Mouse (Mus musculus): ENCODE measurements around the gene Vwa8. TPM values are rescaled to one million over a fixed set of nuclear protein-coding genes. Genes with fewer than 3 reads are reported as not detected.
"Not testable (repeated sequence)": the region's sequence is repeated elsewhere in the genome, so short reads cannot be mapped to it uniquely, and the experiment has no call there.

Gene Vwa8
- total RNA-seq, 2 experiments from 2014 or later = 4.3 to 6.9 TPM

DNA sequence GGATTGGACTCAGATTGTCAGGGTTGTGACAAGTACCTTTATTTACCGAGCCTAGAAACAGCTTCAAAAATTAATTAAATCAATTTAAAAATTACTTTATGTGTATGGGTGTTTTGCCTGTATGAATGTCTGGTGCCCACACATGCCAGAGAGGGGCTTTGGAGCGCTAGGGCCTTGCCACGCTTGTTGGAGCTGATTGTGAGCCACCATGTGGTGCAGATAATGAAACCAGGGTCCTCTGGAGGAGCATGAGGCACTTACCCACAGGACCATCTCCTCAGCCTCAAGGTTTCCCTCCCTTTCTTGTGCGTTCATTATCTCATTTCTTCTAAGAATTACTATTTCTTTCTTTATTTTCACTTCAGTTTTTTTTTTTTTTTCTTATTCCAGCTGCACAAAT lies 32.0 kb downstream of the Vwa8 start:
- ATAC-seq (replicated peaks; ENCODE audit: low FRiP score, poor library complexity, severe bottlenecking) = no peak

DNA sequence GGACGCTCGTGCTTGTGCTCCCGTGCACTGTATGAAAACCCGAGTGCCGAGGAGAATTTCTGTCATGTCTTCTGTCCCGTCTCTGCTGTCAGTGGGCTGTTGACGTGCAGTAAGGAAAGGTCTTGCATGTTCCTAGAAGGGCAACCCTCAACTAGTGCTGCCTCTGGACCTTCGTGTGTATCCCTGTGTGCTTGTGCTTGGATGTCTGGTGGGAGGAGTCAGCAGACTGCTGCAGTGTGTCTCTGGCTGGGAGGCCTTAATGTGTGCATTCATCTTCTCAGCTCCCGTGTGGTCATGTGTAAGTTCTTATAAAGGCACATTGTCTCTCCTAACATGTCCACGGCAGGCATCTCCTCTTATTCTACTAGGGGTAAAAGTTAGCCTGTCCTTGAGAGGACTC lies 32.7 kb downstream of the Vwa8 start:
- ATAC-seq (replicated peaks; ENCODE audit: low FRiP score, poor library complexity, severe bottlenecking) = no peak

DNA sequence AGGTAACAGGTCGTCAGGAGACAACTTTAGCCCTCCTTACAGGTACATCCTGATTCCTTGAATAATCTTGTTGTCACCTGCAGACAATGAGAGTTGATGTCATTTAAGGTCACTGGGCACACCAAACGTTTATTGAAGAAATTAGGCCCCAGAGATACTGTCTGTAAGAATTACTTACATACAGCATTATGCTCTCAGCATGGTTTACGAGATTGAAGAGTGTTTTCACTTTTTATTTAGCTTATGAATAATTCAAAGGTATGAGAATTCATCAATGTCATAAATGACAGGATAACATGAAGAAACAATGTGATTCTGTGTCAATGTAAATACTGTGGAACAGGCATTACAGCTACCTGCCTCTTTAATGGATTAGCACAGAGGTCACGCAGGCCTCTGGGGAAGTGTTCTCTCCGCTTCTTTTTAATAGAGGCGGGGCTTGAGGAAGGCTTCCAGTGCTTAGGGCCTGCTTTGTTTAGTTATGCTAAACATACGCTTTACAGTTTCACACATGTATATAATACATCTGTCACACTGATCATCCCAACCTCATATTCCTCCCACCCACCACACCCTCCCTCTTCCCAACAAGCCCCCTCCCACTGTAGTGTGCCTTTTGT lies 37.2 kb downstream of the Vwa8 start:
- ATAC-seq (replicated peaks; ENCODE audit: low FRiP score, poor library complexity, severe bottlenecking) = no peak

DNA sequence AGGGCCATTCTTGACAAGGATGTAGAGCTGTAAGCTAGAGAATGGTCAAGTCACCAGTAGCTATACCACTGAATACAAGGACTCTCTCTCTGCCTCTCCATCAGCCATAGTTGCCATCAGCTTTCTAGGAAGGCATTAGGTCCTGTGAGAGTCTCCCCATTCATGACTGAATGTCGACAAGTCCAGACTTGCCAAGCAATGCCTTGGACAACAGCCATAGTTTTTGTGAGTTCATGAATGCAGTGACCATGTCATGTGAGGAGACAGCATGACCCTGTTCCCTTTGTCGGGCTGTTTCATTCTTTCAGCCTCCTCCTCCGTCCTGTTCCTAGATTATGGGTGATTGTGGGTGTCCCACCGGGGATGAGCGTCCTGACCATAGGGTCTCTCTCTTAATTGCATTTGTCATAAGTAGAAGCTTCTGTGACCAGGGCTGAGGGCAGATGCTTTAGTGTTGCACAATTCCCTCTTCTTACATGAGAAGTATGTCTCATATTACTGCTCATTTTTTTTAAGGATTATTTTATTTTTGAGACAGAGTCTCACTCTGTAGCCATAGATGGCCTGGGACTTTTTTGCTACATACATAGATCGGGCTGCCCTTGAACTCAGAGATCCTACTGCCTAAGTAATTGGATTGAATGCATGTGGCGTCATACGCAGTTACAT lies 37.8 kb downstream of the Vwa8 start:
- ATAC-seq (replicated peaks; ENCODE audit: low FRiP score, poor library complexity, severe bottlenecking) = no peak

DNA sequence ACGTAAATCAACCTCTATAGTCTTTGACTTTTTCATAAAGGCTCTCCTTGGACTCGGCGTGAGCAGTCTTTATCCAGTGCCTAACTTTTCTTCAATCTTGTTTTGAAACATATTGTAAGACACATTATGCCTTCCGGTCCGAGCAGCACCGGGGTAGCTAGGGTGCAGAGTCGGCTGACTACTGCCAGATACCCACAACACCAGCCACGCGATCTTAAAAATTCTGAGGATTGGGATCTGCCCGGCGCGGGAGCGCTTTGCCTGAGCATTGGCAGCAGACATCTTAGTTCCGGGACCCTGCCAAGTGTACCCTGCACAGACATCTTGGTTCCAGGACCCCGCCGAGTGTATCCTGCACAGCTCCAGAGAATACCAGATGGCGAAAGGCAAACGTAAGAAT lies 38.6 kb downstream of the Vwa8 start:
- not testable (repeated sequence) for ATAC-seq (replicated peaks; ENCODE audit: low FRiP score, poor library complexity, severe bottlenecking)

DNA sequence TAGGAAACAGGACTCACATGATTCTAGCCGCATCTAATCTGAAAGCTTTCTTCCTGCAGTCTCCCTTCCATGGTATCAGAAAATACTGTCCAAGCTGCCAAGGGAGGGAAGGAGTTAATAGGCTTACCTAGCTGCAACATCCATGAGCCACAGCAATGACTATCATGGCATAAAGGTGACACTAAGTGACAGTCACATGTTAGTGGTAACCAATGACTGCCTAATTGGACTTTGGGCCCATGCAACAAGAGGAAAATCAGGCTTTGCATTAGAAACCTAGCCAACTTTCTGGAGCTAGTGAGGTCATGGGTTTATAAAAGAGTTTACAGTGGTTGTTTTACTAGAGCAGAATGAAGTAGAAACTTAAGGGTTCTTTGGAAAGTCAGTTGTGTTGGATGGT lies 46.6 kb downstream of the Vwa8 start:
- no peak for ATAC-seq (replicated peaks; ENCODE audit: low FRiP score, poor library complexity, severe bottlenecking)

DNA sequence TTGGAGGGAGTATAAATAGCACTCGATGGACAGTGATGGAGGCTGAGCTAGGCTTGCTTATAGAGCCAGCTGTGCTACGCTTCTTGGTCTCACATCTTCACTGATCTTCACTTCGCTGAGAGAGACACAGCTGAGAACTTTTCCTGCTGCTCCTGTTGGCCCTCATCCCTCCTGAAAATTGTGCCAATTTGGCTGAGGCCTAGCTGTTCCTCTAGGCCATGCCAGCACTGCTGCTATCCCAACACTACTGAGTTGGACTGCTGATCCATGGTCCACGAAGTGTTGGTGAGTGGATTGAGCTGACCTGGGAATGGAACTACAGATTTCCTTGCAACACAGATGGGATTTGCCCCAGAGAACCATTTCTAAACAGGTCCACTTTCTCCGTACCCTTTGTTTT lies 47.4 kb downstream of the Vwa8 start:
- ATAC-seq (replicated peaks; ENCODE audit: low FRiP score, poor library complexity, severe bottlenecking) = no peak

DNA sequence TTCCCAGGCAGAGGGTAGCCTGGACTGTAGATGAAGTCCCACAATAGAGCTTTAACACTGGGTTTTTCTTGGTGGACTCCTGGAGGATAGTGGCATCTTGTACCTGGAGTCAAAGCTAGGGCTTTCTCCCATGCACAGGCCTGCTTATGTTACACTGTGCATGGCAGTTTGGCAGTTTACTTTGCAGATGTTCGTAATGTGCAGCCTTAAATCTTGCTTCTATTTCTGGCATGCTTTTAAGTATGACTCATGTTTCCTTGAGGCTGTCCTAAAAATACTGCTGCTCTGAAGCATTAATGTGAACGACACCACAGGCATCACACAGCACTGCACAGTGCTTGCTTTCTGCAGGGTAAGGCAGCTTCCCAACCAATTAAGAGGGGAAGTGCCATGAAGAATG lies 51.9 kb downstream of the Vwa8 start:
- no peak for ATAC-seq (replicated peaks; ENCODE audit: low FRiP score, poor library complexity, severe bottlenecking)

DNA sequence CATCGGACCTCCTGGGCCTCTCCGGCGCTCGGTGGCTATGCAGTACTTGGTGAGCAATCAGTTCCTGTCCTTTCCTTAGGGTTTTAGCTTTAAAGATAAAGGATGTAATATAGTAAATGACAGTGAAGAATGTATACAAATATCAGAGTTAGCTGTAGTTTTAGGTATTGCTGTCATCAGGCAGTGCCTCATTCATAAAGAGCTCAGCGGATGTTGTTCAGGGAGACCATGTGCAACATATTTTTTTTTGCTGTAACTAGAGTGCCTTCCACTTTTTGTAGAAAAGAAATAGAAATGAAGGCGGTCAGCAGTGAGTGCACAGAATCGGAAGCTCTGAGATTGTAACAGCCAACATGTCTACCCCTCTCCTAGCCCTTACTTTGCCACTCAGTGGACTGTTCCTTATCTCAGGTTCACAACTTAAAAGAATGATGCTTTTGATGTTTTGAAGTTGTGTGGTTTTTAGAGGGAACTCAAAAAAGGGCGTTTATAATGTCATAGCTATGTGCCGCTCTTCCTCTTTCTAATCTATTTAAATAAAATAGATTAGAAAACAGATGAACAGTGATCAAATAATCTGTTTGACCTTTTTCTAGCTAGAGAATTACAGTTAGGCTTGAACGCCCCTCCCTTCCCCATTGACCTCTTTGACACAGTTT lies 59.5 kb downstream of the Vwa8 start:
- ATAC-seq (replicated peaks; ENCODE audit: low FRiP score, poor library complexity, severe bottlenecking) = no peak

DNA sequence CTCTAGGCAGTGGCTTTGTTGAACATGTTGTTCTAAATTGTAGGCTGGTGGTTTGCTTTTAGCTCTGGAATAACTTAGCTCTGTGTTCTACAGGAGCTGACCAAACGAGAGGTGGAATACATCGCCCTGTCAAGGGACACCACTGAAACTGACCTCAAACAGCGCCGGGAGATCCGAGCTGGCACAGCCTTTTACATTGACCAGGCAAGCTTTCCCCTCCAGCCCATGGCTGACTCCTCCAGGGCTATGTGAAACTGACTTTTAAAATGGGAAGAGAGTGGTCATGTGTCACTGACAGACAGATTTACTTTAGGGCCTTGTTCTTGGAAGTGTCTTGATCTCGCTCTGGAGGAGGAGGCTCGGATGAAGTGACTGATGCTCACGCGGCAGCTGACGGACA lies 63.2 kb downstream of the Vwa8 start:
- no peak for ATAC-seq (replicated peaks; ENCODE audit: low FRiP score, poor library complexity, severe bottlenecking)

DNA sequence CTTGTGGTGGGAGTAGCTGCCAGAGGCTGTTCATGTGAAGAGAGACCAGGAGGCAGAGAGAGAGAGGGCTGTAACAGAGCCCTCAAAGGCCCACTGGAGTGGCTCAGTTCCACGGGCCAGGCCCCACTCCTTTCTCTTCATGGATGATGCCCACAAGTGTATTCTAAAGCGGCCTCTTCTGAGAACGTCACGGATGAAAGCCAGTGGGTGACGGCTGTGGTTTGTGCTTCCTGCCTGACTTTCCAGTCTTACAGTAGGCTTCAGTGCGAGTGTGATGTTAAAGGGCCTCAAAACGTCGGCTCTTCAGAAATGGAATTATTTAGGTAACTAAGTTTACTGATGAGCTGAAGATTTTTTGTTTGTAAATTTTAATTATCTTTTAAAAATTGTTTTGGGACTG lies 65.3 kb downstream of the Vwa8 start:
- ATAC-seq (replicated peaks; ENCODE audit: low FRiP score, poor library complexity, severe bottlenecking) = no peak

DNA sequence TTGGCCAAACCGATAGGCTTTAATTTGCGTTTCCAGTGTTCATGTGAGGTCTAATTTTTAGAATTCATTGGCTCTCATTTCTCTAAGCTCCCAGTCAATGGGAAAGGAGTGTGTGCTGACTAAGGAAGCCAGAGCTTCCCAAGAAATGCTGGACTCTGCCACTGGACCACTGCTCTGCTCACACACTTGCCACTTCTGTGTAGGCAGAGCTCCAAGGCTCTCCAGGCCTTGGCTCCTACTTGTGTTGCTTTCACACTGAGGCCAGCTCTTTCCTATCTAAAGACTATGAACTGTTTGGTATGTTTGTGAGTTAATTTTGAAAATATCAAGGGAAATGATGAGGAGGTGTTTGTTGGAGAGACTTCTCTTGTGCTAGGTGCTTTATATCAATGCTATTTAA lies 67.8 kb downstream of the Vwa8 start:
- no peak for ATAC-seq (replicated peaks; ENCODE audit: low FRiP score, poor library complexity, severe bottlenecking)

DNA sequence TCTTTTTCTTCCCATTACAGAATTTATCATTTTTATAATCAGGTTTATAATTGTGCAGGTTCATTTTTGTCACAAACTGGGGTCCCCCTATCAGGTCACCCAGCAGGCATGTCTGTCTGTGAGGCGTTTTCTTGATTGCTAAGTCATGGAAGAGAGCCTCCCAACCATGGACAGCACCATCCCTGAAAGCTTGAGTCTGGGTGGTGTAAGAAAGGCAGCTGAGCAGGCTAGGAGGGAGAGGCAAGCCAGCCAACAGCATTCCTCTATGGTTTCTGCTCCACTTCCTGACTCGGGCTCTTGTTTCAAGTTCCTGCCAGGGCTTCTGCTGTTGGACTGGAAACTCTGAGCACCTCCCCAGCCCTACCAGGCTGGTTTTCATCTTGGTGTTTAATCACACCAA lies 72.4 kb downstream of the Vwa8 start:
- ATAC-seq (replicated peaks; ENCODE audit: low FRiP score, poor library complexity, severe bottlenecking) = no peak

DNA sequence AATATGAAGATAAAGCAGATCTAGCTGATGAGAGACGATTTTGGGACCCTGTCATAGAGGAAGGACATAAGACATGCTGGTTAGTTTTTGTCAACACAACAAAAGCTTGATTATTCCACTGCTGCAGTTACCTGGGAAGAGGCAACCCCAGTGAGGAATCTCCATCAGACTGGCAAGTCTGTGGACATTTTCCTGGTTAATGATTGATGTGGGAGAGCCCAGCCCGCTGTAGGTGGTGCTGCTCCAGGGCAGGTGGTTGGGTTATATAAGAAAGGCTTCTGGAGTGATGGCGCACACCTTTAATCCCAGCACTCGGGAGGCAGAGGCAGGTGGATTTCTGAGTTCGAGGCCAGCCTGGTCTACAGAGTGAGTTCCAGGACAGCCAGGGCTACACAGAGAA lies 74.8 kb downstream of the Vwa8 start:
- ATAC-seq (replicated peaks; ENCODE audit: low FRiP score, poor library complexity, severe bottlenecking) = no peak

DNA sequence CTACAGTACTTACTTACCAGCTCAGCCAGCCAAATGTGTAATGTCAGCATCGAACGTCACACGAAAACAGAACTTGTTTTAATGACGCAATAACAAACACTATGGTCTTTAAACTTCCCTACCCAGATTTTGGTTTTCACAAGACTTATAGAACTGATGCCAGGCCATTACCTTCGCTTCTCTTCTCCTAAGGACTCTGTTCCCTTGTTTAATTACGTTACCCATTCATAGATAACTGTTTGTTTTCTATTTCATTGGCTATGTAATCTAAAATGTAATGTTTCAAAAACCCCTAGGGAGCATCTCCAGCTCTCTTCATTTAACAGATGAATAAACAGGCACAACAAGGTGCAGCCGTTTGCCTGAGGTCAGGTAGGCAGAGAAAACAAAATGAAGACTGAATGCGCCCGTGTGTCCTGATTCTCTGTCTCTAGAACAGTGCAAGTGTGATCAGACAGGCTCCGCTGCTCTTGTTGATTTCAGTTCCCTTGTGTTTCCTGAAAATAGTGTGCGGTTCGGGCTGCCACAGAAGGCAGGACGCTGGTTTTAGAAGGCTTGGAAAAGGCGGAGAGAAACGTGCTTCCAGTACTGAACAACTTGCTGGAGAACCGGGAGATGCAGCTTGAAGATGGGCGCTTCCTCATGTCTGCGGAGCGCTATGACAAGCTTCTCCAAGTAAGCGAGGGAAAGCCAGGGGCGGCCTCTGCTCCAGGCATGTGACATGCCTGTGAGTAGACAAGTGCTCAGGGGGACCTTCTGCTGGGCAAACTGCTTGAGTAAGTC lies 76.1 kb downstream of the Vwa8 start:
- ATAC-seq (replicated peaks; ENCODE audit: low FRiP score, poor library complexity, severe bottlenecking) = no peak

DNA sequence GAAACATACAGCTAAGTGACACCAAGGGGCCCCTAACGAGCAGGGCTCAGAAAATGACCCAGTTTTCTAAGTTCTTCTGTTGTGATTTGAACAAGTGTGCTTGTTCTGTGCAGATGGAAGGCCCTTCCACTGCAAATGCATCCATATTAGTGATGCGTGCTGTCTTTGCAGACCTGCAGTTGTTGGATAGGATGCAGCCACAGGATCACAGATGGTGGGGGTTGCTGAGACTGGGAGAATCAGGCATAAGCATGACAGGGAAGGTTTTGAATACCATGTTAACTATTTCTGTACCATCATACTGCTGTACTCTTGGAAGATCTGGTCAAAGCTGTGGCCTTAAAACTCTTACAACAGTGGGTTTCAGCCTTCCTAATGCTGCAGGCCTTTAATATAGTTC lies 83.2 kb downstream of the Vwa8 start:
- no peak for ATAC-seq (replicated peaks; ENCODE audit: low FRiP score, poor library complexity, severe bottlenecking)

DNA sequence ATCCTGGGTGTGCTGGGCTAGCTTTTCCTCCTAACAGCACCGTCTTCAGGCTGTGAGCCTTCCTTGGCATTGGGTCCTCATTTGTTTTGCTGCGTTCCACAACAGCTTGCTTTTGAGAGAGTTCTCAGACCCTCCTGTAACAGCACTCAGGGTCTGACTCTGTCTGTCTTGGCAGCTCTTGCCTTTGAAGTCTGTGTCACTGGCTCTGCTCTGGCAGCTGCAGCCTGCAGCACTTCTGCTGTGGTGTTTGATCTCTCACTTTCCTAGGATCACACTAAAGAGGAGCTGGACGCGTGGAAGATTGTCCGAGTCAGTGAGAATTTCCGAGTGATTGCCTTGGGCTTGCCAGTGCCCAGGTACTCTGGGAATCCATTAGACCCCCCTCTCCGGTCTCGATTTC lies 84.5 kb downstream of the Vwa8 start:
- no peak for ATAC-seq (replicated peaks; ENCODE audit: low FRiP score, poor library complexity, severe bottlenecking)

DNA sequence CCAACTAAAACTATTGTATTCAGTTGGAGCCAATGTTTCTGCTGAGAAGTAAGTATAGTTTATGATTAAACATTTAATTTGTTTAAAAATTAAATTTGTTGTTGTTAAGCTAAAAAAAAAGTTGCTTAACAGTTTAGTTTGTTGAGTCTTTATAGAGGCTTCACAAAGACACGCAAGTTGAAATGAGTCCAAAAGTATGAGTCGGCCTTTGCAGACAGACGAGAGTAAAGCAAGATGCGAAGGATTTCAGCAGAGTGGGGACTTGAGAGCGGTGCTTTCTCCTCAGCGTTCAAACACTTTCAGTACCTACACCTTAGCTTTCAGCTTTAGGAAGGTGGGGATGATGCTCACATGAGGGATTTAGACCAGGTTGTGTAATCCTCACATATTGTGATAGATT lies 85.7 kb downstream of the Vwa8 start:
- ATAC-seq (replicated peaks; ENCODE audit: low FRiP score, poor library complexity, severe bottlenecking) = no peak

DNA sequence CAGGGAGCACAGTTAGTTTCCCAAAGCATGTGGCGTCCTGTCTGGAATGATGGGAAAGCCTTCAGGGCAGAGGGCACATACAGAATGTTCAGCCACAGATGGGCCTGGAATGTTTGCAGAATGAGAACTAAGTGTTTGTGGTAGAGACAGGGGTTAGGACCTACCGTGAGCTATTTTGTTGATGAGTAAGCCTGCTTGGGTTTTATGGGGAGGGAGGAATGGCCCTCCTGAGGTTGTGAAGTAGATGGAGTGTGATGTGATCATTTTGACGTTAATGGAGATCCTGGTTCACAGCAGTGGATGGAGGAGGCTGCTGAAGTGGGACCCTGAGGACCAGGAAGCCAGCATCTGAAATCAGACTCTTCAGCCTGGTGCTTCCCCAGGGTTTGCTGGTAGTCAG lies 86.9 kb downstream of the Vwa8 start:
- ATAC-seq (replicated peaks; ENCODE audit: low FRiP score, poor library complexity, severe bottlenecking) = no peak

DNA sequence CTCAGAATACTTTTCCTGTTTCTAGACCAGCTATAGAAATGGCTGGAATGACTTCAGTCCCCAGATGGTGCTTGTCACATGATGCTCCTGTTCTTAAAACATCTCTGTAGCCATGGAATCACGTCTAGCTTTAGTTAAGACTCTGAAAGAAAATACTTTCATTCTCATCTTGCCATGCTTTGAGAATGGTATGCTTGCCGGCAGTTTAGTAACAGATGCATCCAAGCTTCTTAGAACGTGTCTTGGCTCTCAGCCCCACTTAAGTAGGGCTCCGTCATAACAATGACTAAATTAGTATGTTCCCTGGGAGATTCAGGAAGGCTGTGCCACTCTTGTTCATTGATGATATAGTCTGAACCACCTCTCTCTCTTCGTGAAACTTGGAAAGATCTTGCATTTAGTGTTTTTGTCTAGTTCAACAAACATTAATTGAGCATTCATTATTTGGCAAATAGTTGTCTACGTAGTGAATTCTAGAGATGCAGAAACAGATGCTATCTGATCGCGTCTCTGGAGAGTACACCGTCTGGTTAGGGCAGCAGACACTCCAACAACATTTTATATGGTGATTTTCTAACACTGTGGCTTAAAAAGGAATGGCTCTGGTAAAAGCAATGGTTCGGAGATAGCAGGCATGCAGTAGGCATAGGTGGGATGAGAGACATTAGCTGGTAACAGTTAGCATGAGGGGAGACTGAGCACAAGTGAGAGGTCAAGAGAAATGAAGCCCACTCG lies 93.1 kb downstream of the Vwa8 start:
- no peak for ATAC-seq (replicated peaks; ENCODE audit: low FRiP score, poor library complexity, severe bottlenecking)
